Mouse (Mus musculus): ENCODE measurements around the gene 4931428L18Rik.

Gene 4931428L18Rik

GRCm38 (mm10) chr1:31150546-31150945 lies 71.9 kb downstream of the 4931428L18Rik start:
- no peak for DNase-seq

DNA sequence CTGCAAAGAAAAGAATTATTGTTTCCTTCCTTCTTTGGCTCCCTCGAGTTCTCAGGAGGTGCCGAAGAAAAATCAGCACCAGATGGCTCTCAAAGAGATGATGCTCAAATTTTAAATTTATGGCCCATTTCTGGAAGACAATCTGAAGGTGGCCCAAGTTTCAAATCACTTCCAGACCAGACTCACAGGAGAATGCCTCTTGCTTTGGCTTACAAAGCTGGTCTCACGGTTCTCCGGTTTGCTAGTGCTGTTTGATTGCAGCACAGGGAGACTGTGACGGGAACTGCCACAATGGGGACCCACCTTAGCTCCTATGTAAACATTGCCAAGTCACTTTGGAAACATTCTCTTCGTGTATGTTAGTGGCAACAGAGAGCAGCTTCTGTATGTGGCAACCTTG lies 72.8 kb downstream of the 4931428L18Rik start:
- DNase-seq = no peak

DNA sequence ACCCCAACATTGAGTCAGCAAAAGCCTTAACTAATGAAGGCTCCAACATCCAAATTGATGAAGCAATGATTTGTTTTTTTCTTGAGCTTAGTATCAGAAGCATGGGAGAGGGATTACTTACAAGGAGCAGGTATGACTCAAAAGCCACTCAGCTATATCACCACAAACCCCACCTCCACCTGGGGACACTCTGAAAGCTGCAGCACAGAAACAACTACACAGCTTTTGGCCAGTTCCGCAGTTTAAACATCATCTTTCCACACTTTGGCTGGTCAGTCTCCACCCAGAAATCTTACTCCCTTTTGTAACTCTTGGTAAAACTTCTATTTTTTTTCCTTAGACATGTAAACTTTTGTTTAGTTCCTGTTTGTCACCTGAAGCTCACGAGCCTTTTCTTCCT lies 78.9 kb downstream of the 4931428L18Rik start:
- DNase-seq = no peak

DNA sequence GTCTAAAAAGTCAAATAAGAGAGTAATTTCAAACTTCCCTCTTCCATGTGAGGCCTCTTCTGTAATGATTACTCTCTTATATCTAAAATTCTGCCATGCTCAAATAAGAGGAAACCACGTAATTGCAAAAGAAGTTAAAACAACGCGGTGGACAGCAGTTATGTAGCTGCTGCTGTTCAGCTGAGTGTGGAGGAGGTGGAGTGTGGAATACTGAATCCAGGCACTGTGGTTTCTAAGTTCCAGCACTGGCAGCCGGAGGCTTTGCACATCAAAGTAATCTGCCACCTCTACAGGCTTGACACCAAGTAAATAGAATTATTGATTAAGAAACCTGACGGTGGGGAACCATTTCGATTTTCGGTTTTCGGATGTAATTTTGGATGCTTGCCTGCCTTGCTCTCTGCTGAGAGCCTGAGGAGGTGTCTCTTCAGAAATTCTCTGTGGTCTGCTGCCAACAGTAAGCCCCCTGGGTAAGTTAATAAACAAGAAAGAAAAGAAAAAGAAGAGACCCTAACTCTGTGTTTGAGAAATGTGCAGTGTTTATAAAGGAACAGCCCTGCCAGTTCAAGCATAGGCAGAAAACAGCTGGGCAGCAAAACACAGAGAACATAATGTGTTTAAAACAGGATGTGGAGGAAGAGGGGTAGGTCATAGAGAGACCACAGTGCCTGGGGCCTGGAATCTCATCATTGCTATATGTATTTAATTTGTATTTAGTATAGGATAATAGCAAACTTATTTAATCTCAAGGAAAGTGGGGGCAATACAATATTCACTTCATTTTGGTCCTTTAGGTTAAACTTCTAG lies 80.0 kb downstream of the 4931428L18Rik start:
- no peak for DNase-seq

GRCm38 (mm10) chr1:31138387-31138786 lies 84.1 kb downstream of the 4931428L18Rik start:
- no peak for DNase-seq

DNA sequence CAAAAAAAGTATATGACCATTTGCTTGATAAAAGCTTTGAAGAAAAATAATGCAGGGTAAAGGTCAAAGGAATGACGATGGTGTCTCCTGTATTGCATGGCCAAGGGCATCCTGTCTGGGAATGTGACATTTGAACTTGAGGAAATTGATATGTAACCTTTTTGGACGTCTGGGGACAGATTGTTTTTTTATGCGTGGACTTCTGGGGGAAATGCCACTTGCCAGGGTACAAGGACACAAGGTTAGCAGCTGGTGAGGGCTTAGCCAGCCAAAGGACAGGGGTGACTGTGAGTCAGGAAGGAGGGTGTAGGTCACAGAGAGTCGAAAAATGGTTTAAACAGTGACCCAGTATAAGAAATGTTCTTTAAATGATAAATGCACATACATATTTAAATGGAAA lies 109.0 kb downstream of the 4931428L18Rik start:
- DNase-seq = no peak

DNA sequence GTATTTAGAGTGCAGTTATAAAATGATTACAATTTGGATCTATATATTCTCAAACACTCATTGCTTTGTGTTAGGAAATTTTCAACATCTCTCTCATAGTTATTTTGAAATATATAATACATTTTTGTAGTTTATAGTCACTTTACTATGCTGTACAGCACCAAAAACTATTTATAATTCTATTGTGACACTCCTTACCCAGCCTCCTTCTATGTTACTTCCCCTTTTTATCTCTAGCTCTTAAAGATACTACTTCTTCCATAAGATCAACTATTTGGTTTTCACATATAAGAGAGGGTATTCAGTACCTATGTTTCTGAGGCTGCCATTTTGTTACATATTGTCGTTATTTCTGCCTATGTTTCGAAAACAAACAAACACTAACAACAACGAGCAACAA lies 114.5 kb downstream of the 4931428L18Rik start:
- no peak for DNase-seq

DNA sequence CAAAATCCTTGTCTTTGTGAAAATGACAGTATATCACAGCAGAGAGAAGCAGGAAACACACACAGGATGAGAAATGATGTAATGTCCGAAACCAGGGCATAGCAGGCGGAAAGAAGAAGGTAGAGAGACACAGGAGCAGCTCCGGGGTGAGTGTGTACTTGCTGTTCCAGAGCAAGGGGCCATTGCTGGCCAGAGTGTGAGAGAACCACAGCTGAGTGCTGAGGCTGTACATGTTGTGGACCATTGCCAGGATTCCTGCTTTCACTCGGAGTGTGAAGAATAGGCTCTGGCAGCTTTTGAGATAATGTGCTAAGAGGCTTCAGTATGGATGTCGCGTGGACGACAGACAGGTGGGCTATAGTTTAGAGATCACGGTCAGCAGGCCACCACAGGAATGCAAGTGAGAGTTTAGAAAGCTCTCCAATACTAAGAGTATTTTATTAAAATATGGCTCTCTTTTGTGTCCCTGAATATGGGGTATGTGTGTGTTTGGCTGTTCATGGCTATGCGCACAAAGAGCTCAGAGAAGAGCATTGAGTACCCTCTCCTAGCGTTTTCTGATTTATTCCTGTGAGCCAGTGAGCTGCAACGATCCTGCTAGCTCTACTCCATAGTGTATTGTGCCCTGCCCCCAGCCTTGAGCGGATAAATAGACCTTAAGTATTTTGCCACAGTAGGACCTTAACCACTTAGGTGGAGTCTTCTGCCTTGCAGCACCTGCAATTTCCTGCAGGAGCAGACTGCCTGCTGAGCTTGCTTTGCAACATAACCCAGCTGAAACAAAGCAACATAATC lies 119.4 kb downstream of the 4931428L18Rik start:
- no peak for DNase-seq

DNA sequence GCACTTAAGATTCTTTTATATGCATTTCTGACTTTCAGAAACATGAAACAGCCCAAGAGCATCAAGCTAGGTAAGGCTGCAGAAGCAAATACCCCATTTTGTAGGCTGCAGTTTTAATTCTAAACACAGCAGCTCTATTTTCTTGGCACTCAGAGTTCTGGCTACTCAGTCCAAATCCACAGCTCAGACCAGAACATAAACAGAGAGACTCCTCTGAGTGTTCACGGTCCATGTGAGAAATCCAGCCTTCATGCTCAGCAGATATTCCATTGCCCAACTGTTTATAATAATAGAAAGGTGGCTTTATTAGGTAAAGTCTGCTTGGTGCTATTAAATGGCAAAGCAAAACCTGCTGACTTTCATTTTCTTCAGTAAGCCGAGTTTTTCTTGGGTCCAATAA lies 120.2 kb downstream of the 4931428L18Rik start:
- DNase-seq = no peak

GRCm38 (mm10) chr1:31097208-31097607 lies 125.3 kb downstream of the 4931428L18Rik start:
- no peak for DNase-seq

GRCm38 (mm10) chr1:31096466-31096793 lies 126.1 kb downstream of the 4931428L18Rik start:
- peak; percentile 4 for DNase-seq

DNA sequence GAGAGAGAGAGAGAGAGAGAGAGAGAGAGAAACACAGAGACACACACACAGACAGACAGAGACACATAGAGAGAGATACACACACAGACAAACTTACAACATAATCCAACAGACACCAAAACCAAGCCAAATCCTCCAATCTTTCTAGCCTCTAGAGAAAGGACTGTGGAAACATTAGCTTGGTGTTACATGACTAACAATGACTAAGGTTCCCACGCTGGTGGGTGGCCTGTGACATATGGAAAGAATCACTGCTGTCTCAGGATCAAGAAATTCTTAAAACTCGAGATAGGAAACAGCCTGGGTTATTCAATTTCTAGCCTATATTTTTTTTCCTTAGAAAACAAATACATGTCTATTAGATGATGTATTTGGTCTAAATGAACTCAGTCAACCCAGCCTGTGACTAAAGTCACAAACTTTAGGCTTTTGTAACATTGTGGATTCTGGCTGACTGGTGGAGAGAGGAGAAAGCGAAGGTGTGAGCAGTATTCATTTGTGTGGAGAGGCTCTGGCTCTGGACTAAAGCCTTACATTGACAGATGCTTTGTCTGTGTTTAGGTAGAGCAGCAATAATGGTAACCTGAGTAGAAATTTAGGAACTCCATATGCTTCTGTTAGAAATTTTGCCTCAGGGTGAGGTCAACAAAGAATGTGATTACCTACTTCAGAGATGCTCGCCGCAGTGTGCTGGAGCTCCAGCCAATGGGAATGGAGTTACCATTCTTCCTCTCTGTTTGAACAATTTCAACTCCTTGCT lies 126.6 kb downstream of the 4931428L18Rik start:
- no peak for DNase-seq

GRCm38 (mm10) chr1:31094792-31095191 lies 127.7 kb downstream of the 4931428L18Rik start:
- no peak for DNase-seq

DNA sequence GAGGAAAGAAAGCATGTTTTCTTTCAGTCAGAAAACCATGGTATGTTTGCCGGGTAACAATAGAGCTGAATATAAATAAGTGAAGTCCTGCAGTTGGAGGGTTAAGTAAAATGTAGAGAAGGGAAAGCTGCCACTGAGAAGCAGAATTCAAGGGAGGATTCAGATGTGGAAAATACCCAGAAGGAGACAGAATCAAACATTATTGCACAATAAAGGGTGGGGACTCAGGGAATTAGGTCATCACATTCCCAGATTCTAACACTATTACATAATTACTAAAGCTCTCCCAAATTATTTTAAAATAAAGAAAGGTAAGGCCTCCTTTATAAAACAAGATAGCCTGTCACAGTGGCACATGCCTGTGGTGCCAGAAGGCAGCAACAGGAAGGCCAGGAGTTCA lies 128.5 kb downstream of the 4931428L18Rik start:
- no peak for DNase-seq

GRCm38 (mm10) chr1:31088686-31089085 lies 133.8 kb downstream of the 4931428L18Rik start:
- no peak for DNase-seq

- DNase-seq = peak; percentile 19
Observed at GRCm38 (mm10) chr1:31072523-31073370, 149.7 kb downstream of the 4931428L18Rik start.

DNA sequence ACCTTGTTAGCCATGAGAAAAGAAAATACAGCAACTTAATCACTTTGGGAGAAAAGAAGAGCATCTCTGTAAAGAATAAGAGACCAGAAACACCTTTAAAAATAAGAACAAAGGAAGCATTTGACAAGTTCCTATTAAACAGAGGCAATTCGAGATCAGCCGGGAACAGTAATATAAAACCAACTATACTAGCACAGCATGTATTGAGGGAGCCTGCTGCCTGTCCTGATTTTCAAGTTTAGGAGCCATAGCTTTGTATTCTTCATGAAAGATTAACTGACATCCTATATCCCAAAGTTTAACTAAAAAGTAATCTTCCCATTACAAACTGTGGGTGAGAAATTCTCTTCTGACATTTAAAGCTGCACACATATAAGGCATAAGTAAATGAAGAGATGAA lies 151.3 kb downstream of the 4931428L18Rik start:
- DNase-seq = no peak

DNA sequence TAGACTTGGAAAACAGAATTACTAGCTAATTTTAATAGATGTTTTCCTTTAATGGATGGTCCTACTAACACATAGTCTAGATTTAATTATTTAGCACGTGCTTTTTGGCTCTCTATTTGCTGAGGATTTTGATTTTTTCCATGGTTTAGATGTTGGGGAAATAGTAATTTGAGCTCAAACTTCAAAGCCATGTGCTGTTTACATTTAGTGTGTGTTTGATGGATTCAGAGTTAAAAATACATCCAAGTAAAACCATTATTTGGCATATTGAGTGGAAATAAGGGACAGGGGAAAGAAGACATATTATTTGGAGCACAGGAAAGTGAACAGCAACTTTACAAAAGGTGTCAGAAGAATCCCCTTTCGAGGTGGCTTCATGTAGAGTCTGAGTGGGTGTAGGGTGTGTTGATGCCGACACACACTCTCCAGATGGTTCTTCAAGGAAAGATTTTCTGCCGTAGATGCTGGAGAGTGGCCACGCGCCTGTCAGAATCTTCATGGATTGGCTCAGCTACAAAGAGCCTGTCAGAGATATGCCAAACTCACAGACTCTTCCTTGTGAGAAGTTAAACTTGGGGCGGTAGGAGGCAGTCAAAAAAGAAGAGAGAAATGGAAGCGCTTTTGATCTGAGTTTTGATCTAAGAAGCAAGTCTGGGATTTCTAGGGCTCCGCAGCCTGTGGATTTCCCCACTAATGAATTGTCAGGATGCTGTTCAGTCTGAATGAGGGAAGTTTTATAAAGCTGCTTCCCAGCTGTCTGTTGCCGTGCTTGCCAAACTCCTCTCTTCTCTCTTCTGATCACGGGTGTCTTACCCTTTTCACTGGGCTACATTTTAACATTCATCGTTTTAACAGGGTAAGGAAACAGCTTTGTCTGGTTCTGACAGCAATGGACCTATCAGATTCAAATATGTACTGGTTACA lies 157.4 kb downstream of the 4931428L18Rik start:
- no peak for DNase-seq

- no peak for DNase-seq
Observed at GRCm38 (mm10) chr1:31059806-31060205, 162.7 kb downstream of the 4931428L18Rik start.

DNA sequence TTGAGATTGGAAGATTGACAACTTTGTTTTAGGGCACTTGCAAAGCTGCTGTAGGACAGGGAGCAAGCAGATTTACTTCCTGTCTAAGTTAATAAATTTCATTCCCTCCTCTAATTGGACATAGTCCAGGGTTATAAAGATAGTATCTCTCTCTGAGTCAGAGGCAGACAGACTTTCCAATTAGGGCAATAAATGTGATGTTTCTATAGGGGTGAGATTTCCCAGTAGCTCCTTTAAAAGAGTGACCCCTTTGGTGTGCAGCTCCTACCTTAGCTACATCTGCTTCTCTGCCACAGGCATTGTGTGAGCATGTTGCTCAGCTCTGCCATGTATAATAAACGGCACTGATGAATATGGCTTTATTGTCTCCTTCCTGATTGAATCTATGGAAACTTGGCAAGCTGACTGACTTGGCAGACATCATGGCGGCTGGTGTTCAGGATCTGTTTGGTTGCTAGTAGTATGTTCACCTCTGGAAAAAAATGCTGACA lies 163.6 kb downstream of the 4931428L18Rik start:
- DNase-seq = no peak

- no peak for DNase-seq
Observed at GRCm38 (mm10) chr1:31058196-31058595, 164.3 kb downstream of the 4931428L18Rik start.
